ENCODE assay signal across 16 mouse cellular contexts in genomic region chr5:57781950-57782349, GRCm38 (mm10).
DNase-seq lines count a peak whose midpoint lies in the region; ATAC-seq and TF ChIP-seq lines count a peak whose summit lies in the region.
"Had no signal": no experiment of that assay in that cellular context is flagged by ENCODE, and none has a peak within 500 bp of the region (broad histone marks: within the 10 kb centered on the region; RNA-seq: fewer than 3 reads in every experiment).

No protein-coding gene starts in this region.

- no peaks in the 10 kb centered on the region for H3K36me3 ChIP-seq in intestine, embryonic 15.5 days
- H3K36me3 ChIP-seq in intestine, postnatal 0 days (ENCODE audit: control insufficient read depth, insufficient read depth), result no peaks in the 10 kb centered on the region
- peaks cover 0 to 16% of the 10 kb centered on the region in 2 experiments; a peak in 2 of 4 replicates for H3K36me3 ChIP-seq in MEL (ENCODE audit: control insufficient read depth in 1 of 2, insufficient read depth in 2 of 2, low read length in 2 of 2)
- H3K36me3 ChIP-seq in liver, postnatal 0 days (replicated peaks; ENCODE audit: insufficient read depth, low read length), result no peaks in the 10 kb centered on the region

- no peak for TF ChIP-seq RAD21 in MEL (IDR thresholded peaks at IDR 0.05; ENCODE audit: low read depth, low read length)

- no peak overlapping the region for H3K4me3 ChIP-seq in intestine, embryonic 15.5 days (replicated peaks)
- no peak overlapping the region for H3K4me3 ChIP-seq in intestine, postnatal 0 days (ENCODE audit: low read depth, low read length)
- H3K4me3 ChIP-seq in MEL (ENCODE audit: control insufficient read depth in 1 of 2, insufficient read depth in 1 of 2, low read depth in 2 of 2, low read length in 2 of 2), result peak overlapping the region in 1 of 2 experiments; percentile 9; a peak in 2 of 4 replicates
- H3K4me3 ChIP-seq in liver, postnatal 0 days (ENCODE audit: low read depth, low read length), result no peak overlapping the region
- H3K4me3 ChIP-seq: myocyte had no signal

- no peak overlapping the region for H3K27ac ChIP-seq in intestine, embryonic 15.5 days
- no peak overlapping the region for H3K27ac ChIP-seq in intestine, postnatal 0 days (ENCODE audit: low read depth, low read length)
- H3K27ac ChIP-seq in MEL (ENCODE audit: control insufficient read depth, low read depth, low read length), result peak overlapping the region; percentile 73
- peak overlapping the region; percentile 55 for H3K27ac ChIP-seq in liver, postnatal 0 days (ENCODE audit: low read depth)
- H3K27ac ChIP-seq: macrophage had no signal

- no peak overlapping the region for H3K9ac ChIP-seq in intestine, embryonic 15.5 days
- H3K9ac ChIP-seq in intestine, postnatal 0 days (ENCODE audit: low read depth, low read length), result no peak overlapping the region
- peak overlapping the region; percentile 27; the same call in 1 of the 2 replicates for H3K9ac ChIP-seq in MEL (ENCODE audit: control insufficient read depth, low read depth, low read length, poor library complexity, severe bottlenecking)
- peak overlapping the region; percentile 32; the same call in 1 of the 2 replicates for H3K9ac ChIP-seq in liver, postnatal 0 days (replicated peaks)

- WGBS in intestine, embryonic 15.5 days, result 57% methylated on average over 5 of the region's 5 CpGs
- WGBS in intestine, postnatal 0 days, result 57% methylated on average over 5 of the region's 5 CpGs
- WGBS in liver, postnatal 0 days (ENCODE audit: insufficient replicate concordance), result 29% methylated on average over 5 of the region's 5 CpGs

- no peak overlapping the region for H3K4me2 ChIP-seq in intestine, embryonic 15.5 days (replicated peaks)
- no peak overlapping the region for H3K4me2 ChIP-seq in intestine, postnatal 0 days (replicated peaks; ENCODE audit: low read depth)
- peak overlapping the region; percentile 57 for H3K4me2 ChIP-seq in liver, postnatal 0 days (ENCODE audit: low read depth, low read length)

- H3K27me3 ChIP-seq in intestine, embryonic 15.5 days (replicated peaks), result no peaks in the 10 kb centered on the region
- H3K27me3 ChIP-seq in intestine, postnatal 0 days (replicated peaks; ENCODE audit: control insufficient read depth, insufficient read depth, low read length), result no peaks in the 10 kb centered on the region
- no peaks in the 10 kb centered on the region for H3K27me3 ChIP-seq in MEL (ENCODE audit: control insufficient read depth in 1 of 2, insufficient read depth in 2 of 2, low read length in 2 of 2)
- no peaks in the 10 kb centered on the region for H3K27me3 ChIP-seq in liver, postnatal 0 days (ENCODE audit: insufficient read depth, low read length)
- H3K27me3 ChIP-seq: CH12.LX had no signal

- DNase-seq in MEL (ENCODE audit: low read depth, low spot score), result peak; percentile 87
- peak; percentile 27 for DNase-seq in liver, postnatal 0 days
- no peak for DNase-seq in left cerebral cortex, adult 18-20 months (ENCODE audit: low spot score in 2 of 2)
- no peak for DNase-seq in layer of hippocampus, adult 8-10 months (ENCODE audit: low spot score in 2 of 2)
- DNase-seq: adrenal gland, postnatal 36 days; cerebellum, adult 9-10 months; kidney, adult 8-10 months; layer of hippocampus, postnatal 36 days; spleen, adult 18-20 months; thymus, postnatal 14 days had no signal

- TF ChIP-seq POLR2A in MEL (IDR thresholded peaks at IDR 0.05; ENCODE audit: control insufficient read depth in 1 of 2, insufficient read depth in 1 of 2, low read depth in 1 of 2, low read length in 2 of 2, poor library complexity in 1 of 2), result peak in 1 of 2 experiments; percentile 29; a peak in 1 of 4 replicates

- H3K9me3 ChIP-seq in intestine, embryonic 15.5 days, result no peaks in the 10 kb centered on the region
- H3K9me3 ChIP-seq in intestine, postnatal 0 days (ENCODE audit: control insufficient read depth), result no peaks in the 10 kb centered on the region
- H3K9me3 ChIP-seq in MEL (replicated peaks; ENCODE audit: insufficient read depth, low read length), result no peaks in the 10 kb centered on the region
- no peaks in the 10 kb centered on the region for H3K9me3 ChIP-seq in liver, postnatal 0 days (ENCODE audit: low read length)

- TF ChIP-seq CTCF in intestine, postnatal 0 days (IDR thresholded peaks at IDR 0.05; ENCODE audit: low read depth), result no peak
- no peak for TF ChIP-seq CTCF in MEL (IDR thresholded peaks at IDR 0.05 in 2 of 3, conservative IDR thresholded peaks at IDR 0.05 in 1 of 3; ENCODE audit: control insufficient read depth in 1 of 3, insufficient read depth in 1 of 3, low read depth in 2 of 3, low read length in 3 of 3, poor library complexity in 1 of 3, severe bottlenecking in 1 of 3)
- TF ChIP-seq CTCF in liver, postnatal 0 days (IDR thresholded peaks at IDR 0.05; ENCODE audit: low read depth), result no peak

- peak; percentile 97 to 98 for TF ChIP-seq EP300 in MEL (IDR thresholded peaks at IDR 0.05; ENCODE audit: low read depth in 1 of 2, low read length in 2 of 2)
- TF ChIP-seq EP300 in liver, postnatal 0 days (IDR thresholded peaks at IDR 0.05; ENCODE audit: low read depth), result peak; percentile 97

- no peaks in the 10 kb centered on the region for H3K79me2 ChIP-seq in MEL (ENCODE audit: control insufficient read depth, insufficient read depth, low read length, poor library complexity)

- ATAC-seq in intestine, embryonic 15.5 days, result peak; percentile 72; the same call in 1 of the 2 replicates
- no peak for ATAC-seq in intestine, postnatal 0 days
- peak; percentile 94 for ATAC-seq in erythroblast, adult 5-6 weeks (replicated peaks; ENCODE audit: low FRiP score, poor library complexity, severe bottlenecking)
- ATAC-seq in liver, postnatal 0 days, result peak; percentile 100

- no peaks in the 10 kb centered on the region for H3K4me1 ChIP-seq in intestine, embryonic 15.5 days (replicated peaks)
- H3K4me1 ChIP-seq in intestine, postnatal 0 days (replicated peaks; ENCODE audit: control insufficient read depth, insufficient read depth, low read length), result no peaks in the 10 kb centered on the region
- peaks cover 3 to 12% of the 10 kb centered on the region in 2 experiments for H3K4me1 ChIP-seq in MEL (ENCODE audit: control insufficient read depth in 1 of 2, insufficient read depth in 2 of 2, low read length in 2 of 2)
- peaks cover 7% of the 10 kb centered on the region; the same call in 1 of the 2 replicates for H3K4me1 ChIP-seq in liver, postnatal 0 days (ENCODE audit: insufficient read depth)

TF ChIP-seq in MEL, 35 proteins besides CTCF, POLR2A, EP300 and RAD21:
- TF ChIP-seq CHD1 (IDR thresholded peaks at IDR 0.05; ENCODE audit: low read depth, low read length) (no peak), POLR2AphosphoS5 (IDR thresholded peaks at IDR 0.05; ENCODE audit: borderline replicate concordance, low read depth, low read length) (no peak), USF1 (IDR thresholded peaks at IDR 0.05; ENCODE audit: low read depth, low read length) (no peak), HCFC1 (IDR thresholded peaks at IDR 0.05; ENCODE audit: low read depth, low read length) (peak; percentile 39; the same call in 1 of the 2 replicates), CHD2 (IDR thresholded peaks at IDR 0.05; ENCODE audit: low read length) (no peak), JUND (IDR thresholded peaks at IDR 0.05; ENCODE audit: low read depth, low read length) (0 out of 2 replicates have a peak, but pooled peaks have one; percentile 42), MXI1 (IDR thresholded peaks at IDR 0.05; ENCODE audit: low read depth, low read length) (no peak), ZMIZ1 (IDR thresholded peaks at IDR 0.05; ENCODE audit: low read depth, low read length) (peak; percentile 56; the same call in 1 of the 2 replicates), MAFK (IDR thresholded peaks at IDR 0.05; ENCODE audit: borderline replicate concordance, low read depth, low read length) (0 out of 2 replicates have a peak, but pooled peaks have one; percentile 15), TAL1 (IDR thresholded peaks at IDR 0.05; ENCODE audit: low read length) (peak; percentile 90), ETS1 (IDR thresholded peaks at IDR 0.05; ENCODE audit: low read depth, low read length) (peak; percentile 91), RCOR1 (IDR thresholded peaks at IDR 0.05; ENCODE audit: low read depth, low read length) (peak; percentile 86), TBP (IDR thresholded peaks at IDR 0.05; ENCODE audit: low read depth, low read length) (0 out of 2 replicates have a peak, but pooled peaks have one; percentile 47), E2F4 (IDR thresholded peaks at IDR 0.05; ENCODE audit: borderline replicate concordance, low read depth, low read length) (no peak), ELF1 (IDR thresholded peaks at IDR 0.05; ENCODE audit: low read depth, low read length) (peak; percentile 29; the same call in 1 of the 2 replicates), USF2 (IDR thresholded peaks at IDR 0.05; ENCODE audit: borderline replicate concordance in 1 of 2, insufficient read depth in 1 of 2, low read depth in 1 of 2, low read length in 2 of 2) (no peak), MYC (IDR thresholded peaks at IDR 0.05; ENCODE audit: low read depth, low read length) (0 out of 2 replicates have a peak, but pooled peaks have one; percentile 64), MEF2A (IDR thresholded peaks at IDR 0.05; ENCODE audit: extremely low read depth, insufficient replicate concordance, low read depth, low read length, poor library complexity, severe bottlenecking) (no peak), MYB (IDR thresholded peaks at IDR 0.05; ENCODE audit: low read depth, low read length) (peak; percentile 80), GATA1 (IDR thresholded peaks at IDR 0.05; ENCODE audit: low read depth, low read length) (peak; percentile 99), ZC3H11A (IDR thresholded peaks at IDR 0.05; ENCODE audit: low read depth, low read length) (peak; percentile 11; the same call in 1 of the 2 replicates), BHLHE40 (IDR thresholded peaks at IDR 0.05; ENCODE audit: borderline replicate concordance, low read depth, low read length) (peak; percentile 70; the same call in 1 of the 2 replicates), SIN3A (IDR thresholded peaks at IDR 0.05; ENCODE audit: low read length) (peak; percentile 73; the same call in 1 of the 2 replicates), MAX (IDR thresholded peaks at IDR 0.05; ENCODE audit: low read length) (peak; percentile 39; the same call in 1 of the 2 replicates), TCF12 (IDR thresholded peaks at IDR 0.05; ENCODE audit: low read depth, low read length) (peak; percentile 97), MAZ (IDR thresholded peaks at IDR 0.05; ENCODE audit: low read depth, low read length) (no peak), NELFE (IDR thresholded peaks at IDR 0.05; ENCODE audit: low read depth, low read length) (peak; percentile 42; the same call in 1 of the 2 replicates), UBTF (IDR thresholded peaks at IDR 0.05; ENCODE audit: borderline replicate concordance, insufficient read depth, low read depth, low read length) (no peak)

Comparison
In these comparisons a context has a peak if more than half of its experiments do, and no peak if none do; other contexts are left out.
1. H3K27ac ChIP-seq: peak in MEL (single experiment) and liver, postnatal 0 days (single experiment); none in intestine, embryonic 15.5 days (single experiment) and intestine, postnatal 0 days (single experiment).
2. H3K9ac ChIP-seq: peak in MEL (single experiment) and liver, postnatal 0 days (single experiment); none in intestine, embryonic 15.5 days (single experiment) and intestine, postnatal 0 days (single experiment).
3. DNase-seq: peak in MEL (single experiment) and liver, postnatal 0 days (single experiment); none in left cerebral cortex, adult 18-20 months (0 of 2) and layer of hippocampus, adult 8-10 months (0 of 2).